Mouse (Mus musculus) layer of hippocampus, adult 2 months (tissue): Measurements from ENCODE around the gene Adck1. TPM values are rescaled to one million over a fixed set of nuclear protein-coding genes. Genes with fewer than 3 reads are reported as not detected.
"Not testable (repeated sequence)": the region's sequence is repeated elsewhere in the genome, so short reads cannot be mapped to it uniquely, and the experiment has no call there.

Experiments used
- DNase-seq, 2 experiments: peaks; one replicate each; pipeline ENCODE4 v3.0.0; 2022; ENCODE audit warnings: low spot score in 2 of 2
- H3K27ac ChIP-seq: fragments of 200-600 bp; 2 replicates; pipeline ENCODE4 v1.8.1; 2022
- H3K4me3 ChIP-seq: fragments of 200-600 bp; 2 replicates; pipeline ENCODE4 v1.8.1; 2022; ENCODE audit warnings: mild to moderate bottlenecking
- CTCF ChIP-seq: fragments of 200-600 bp; conservative IDR thresholded peaks from 2 replicates; pipeline ENCODE4 v1.8.1; 2022; ENCODE audit warnings: antibody characterized with exemption, mild to moderate bottlenecking, moderate library complexity
- long read RNA-seq, 2 experiments: library from polyadenylated mRNA; stranded (forward); transcript quantifications; one replicate each; pipeline ENCODE4 v2.0.0; 2021; ENCODE audit warnings: borderline mapping rate in 2 of 2
- total RNA-seq, 2 experiments: library from RNA; stranded (reverse); gene quantifications; 2 replicates each; pipeline ENCODE4 v1.2.3; 2021

Adck1 gene
- 10 to 100 TPM; 32.3 to 32.4 TPM for total RNA-seq
- long read RNA-seq, experiment 1, transcript Adck1-204 (11 exons, 2,253 nt): minor isoform, 12 of 44 reads
- long read RNA-seq, experiment 1, transcript Adck1-201 (11 exons, 2,158 nt): major isoform, 13 of 44 reads
- long read RNA-seq, experiment 1, transcript Adck1-202 (11 exons, 2,199 nt): minor isoform, 5 of 44 reads
- long read RNA-seq, experiment 1, partial matches to known transcripts: 2 of 44 reads
- long read RNA-seq, experiment 1, other reads (novel, unspliced or antisense): 12 of 44 reads
- long read RNA-seq, experiment 2, transcript Adck1-204 (11 exons, 2,253 nt): minor isoform, 9 of 54 reads
- long read RNA-seq, experiment 2, transcript Adck1-202 (11 exons, 2,199 nt): minor isoform, 10 of 54 reads
- long read RNA-seq, experiment 2, transcript Adck1-201 (11 exons, 2,158 nt): major isoform, 11 of 54 reads
- long read RNA-seq, experiment 2, partial matches to known transcripts: 3 of 54 reads
- long read RNA-seq, experiment 2, other reads (novel, unspliced or antisense): 21 of 54 reads

- DNase-seq: peak; percentile 92 to 94
- 0 out of 2 replicates have a peak, but pooled peaks have one; percentile 22 for TF ChIP-seq CTCF
- Histone ChIP-seq H3K27ac (peak within 1 kb of the TSS; percentile 93), H3K4me3 (peak within 1 kb of the TSS; percentile 80)
Measured at GRCm38 (mm10) chr12:88360441-88361119, at the start of gene Adck1. TSS of gene Adck1 (plus strand) at chr12:88360554.

- DNase-seq: no peak
- no peak overlapping the region for H3K4me3 ChIP-seq
- no peak for TF ChIP-seq CTCF
- no peak overlapping the region for H3K27ac ChIP-seq
Measured at GRCm38 (mm10) chr12:88314556-88314955, 45.8 kb upstream of the Adck1 start.

- not testable (repeated sequence) for H3K27ac ChIP-seq, H3K4me3 ChIP-seq, DNase-seq
Measured at GRCm38 (mm10) chr12:88323926-88324325, 36.4 kb upstream of the Adck1 start, which contains the start of gene Gm5039. TSS of gene Gm5039 (minus strand) at chr12:88324026.

- H3K4me3 ChIP-seq, H3K27ac ChIP-seq, DNase-seq: not testable (repeated sequence)
Measured at GRCm38 (mm10) chr12:88336662-88337413, 23.5 kb upstream of the Adck1 start.

- not testable (repeated sequence) for H3K4me3 ChIP-seq, DNase-seq, H3K27ac ChIP-seq
Measured at GRCm38 (mm10) chr12:88341286-88341685, 19.1 kb upstream of the Adck1 start.

- TF ChIP-seq CTCF: no peak
Measured at GRCm38 (mm10) chr12:88354182-88354702, 6.1 kb upstream of the Adck1 start.

GRCm38 (mm10) chr12:88361120-88361445 lies 729 bp downstream of the Adck1 start:
- Histone ChIP-seq H3K27ac (peak overlapping the region; percentile 93), H3K4me3 (peak overlapping the region; percentile 80)
- no peak for TF ChIP-seq CTCF
- no peak for DNase-seq

More at GRCm38 (mm10) chr12:88354182-88354702, 6.1 kb upstream of the Adck1 start:
- no peak for DNase-seq
- no peak overlapping the region for H3K27ac ChIP-seq
- H3K4me3 ChIP-seq: peak overlapping the region; percentile 17; the same call in 1 of the 2 replicates

- no peak for DNase-seq
- Histone ChIP-seq H3K4me3 (no peak overlapping the region), H3K27ac (no peak overlapping the region)
- TF ChIP-seq CTCF: no peak
Measured at GRCm38 (mm10) chr12:88367673-88368072, 7.3 kb downstream of the Adck1 start.

- Histone ChIP-seq H3K27ac (no peak overlapping the region), H3K4me3 (no peak overlapping the region)
- no peak for DNase-seq
- TF ChIP-seq CTCF: no peak
Measured at GRCm38 (mm10) chr12:88368618-88369017, 8.3 kb downstream of the Adck1 start.

- not testable (repeated sequence) for H3K27ac ChIP-seq, DNase-seq, H3K4me3 ChIP-seq
Measured at GRCm38 (mm10) chr12:88369690-88370089, 9.3 kb downstream of the Adck1 start.

- TF ChIP-seq CTCF: peak; percentile 61
- not testable (repeated sequence) for H3K4me3 ChIP-seq, H3K27ac ChIP-seq, DNase-seq
Measured at GRCm38 (mm10) chr12:88370321-88370720, 10.0 kb downstream of the Adck1 start.

- TF ChIP-seq CTCF: peak; percentile 19; the same call in 1 of the 2 replicates
- no peak for DNase-seq
- Histone ChIP-seq H3K27ac (no peak overlapping the region), H3K4me3 (no peak overlapping the region)
Measured at GRCm38 (mm10) chr12:88372018-88372417, 11.7 kb downstream of the Adck1 start.
